Mouse (Mus musculus): Measurements from ENCODE around the gene Gm15091. TPM values are rescaled to one million over a fixed set of nuclear protein-coding genes. Genes with fewer than 3 reads are reported as not detected.
"Not testable (repeated sequence)": the region's sequence is repeated elsewhere in the genome, so short reads cannot be mapped to it uniquely, and the experiment has no call there.

Gene Gm15091
- not detected in 2 replicates for polyA plus RNA-seq (2014; fragmentation: Nextera tagmentation; extraction: Ambion mirVana)

DNA sequence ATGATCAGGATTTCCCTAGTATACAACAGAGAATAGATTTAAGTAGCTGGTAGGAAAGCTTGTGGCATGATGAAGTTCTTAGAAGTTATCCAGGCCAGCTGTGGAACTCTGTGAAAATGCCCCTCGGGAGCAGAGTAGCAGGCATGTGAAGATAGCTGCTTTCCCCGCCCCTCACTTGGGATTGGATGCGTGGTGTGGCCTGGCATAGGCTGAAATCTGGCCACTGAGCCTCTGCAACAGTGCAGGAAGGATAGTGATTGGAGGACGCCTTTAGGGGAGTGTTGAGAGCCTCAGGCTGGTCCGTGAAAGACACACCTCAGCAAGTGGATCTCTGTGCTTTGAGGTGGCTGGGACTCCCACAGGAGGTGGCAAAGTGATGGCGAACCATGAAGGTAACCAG is at the start of gene Gm15091:
TSS of gene Gm15091 (plus strand) at position 301 of the 400 bp plus-strand sequence.
- H3K4me3 ChIP-seq (ENCODE audit: low read depth, low read length); H3K27me3 ChIP-seq (ENCODE audit: control insufficient read depth, insufficient read depth, low read length); ATAC-seq (ENCODE audit: insufficient number of reproducible peaks, insufficient read depth, low FRiP score, low read depth); H3K9me3 ChIP-seq (ENCODE audit: control insufficient read depth, low read depth, low read length); H3K4me2 ChIP-seq (replicated peaks; ENCODE audit: low read depth, low read length); H3K36me3 ChIP-seq (ENCODE audit: control insufficient read depth, insufficient read depth, low read length); H3K4me1 ChIP-seq (ENCODE audit: control insufficient read depth, insufficient read depth, low read length); H3K27ac ChIP-seq (ENCODE audit: low read length); H3K9ac ChIP-seq (replicated peaks; ENCODE audit: low read depth, low read length): not testable (repeated sequence)
- WGBS: 64% methylated on average over 5 of the region's 6 CpGs

Other genes starting within 250 kb of the Gm15091 start
- gene Gm15097, start 157.2 kb upstream of the Gm15091 start, polyA plus RNA-seq (2014; fragmentation: Nextera tagmentation; extraction: Ambion mirVana): not detected in 2 replicates